Mouse (Mus musculus) kidney, postnatal 10 days (tissue): Measurements from ENCODE around the gene Ppp2r2c.

Experiments
- DNase-seq: peaks from one replicate; pipeline ENCODE4 v3.0.0; 2021; ENCODE audit warnings: mixed read lengths

Ppp2r2c gene

GRCm38 (mm10) chr5:36875956-36876355 lies 7.6 kb downstream of the Ppp2r2c start:
- no peak for DNase-seq

DNA sequence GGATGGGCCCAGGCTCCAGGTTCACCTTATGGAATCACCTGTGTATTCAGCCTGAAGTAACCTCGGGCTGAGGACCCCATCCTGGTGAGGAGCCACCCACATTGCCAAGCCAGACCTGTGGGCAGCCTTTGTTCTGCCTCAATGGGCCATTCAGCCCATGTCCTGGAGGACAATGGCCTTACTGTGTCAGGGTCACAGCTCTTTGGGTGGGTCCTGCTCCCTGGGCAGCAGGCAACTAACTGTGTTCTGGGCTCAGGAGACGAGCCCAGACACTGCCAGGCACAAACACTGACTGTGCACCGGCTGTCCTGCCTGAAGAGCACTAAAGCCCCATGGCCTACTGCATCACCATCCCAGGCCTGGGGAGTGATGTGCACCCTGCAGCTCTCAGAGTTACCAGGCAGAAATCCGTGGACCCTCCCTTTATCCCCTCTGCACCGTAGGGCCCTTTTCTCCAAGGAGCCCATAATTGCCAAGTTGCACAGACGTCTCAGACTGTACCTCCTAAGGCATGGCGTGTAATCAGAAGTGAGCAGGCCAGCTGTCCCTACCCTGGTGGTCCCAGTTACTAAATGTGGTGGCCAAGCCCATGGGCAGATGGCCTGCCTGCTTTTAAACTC lies 8.6 kb downstream of the Ppp2r2c start:
- DNase-seq: no peak

- DNase-seq: no peak
Observed at GRCm38 (mm10) chr5:36877641-36878040, 9.3 kb downstream of the Ppp2r2c start.

DNA sequence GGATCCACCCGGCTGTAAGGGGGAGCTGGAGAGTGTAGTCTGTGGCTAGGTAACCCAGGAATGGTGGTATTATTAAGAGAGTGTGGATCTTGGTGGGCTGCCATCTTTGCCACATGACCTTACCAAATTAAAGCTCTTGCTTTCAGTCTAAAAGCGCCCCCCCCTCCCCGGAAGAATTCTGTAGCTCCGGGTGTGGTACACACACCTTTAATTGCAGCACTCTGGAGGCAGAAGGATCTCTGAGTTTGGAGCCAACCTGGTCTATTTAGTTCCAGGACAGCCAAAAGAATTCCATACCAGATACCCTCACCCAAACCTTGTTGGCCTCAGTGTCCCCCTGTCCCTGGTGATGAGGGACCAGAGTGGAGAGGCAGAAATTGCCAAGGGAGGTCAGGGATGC lies 10.5 kb downstream of the Ppp2r2c start:
- no peak for DNase-seq

GRCm38 (mm10) chr5:36880622-36881021 lies 12.3 kb downstream of the Ppp2r2c start:
- no peak for DNase-seq

DNA sequence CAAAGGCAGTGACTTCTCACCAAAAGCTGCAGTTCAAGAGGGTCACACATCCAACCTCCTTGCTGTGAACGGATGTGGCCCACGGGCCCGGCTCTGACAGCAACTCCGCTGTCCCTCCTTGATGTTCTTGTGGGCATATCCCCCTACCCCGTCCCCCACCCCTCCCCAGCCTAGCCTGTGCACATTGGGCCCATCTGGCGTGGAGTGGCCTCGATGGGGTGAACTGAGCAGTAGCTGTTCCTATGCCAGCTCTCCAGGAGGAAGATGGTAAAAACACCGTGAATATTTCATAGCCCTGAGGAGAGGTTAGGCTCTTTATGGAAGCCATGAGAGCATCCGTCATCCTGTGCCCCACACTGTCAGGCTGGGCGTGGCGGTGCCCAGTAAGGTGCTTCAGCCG lies 15.2 kb downstream of the Ppp2r2c start:
- no peak for DNase-seq

GRCm38 (mm10) chr5:36885067-36885466 lies 16.8 kb downstream of the Ppp2r2c start:
- no peak for DNase-seq

- DNase-seq: no peak
Observed at GRCm38 (mm10) chr5:36885595-36885994, 17.3 kb downstream of the Ppp2r2c start.

DNA sequence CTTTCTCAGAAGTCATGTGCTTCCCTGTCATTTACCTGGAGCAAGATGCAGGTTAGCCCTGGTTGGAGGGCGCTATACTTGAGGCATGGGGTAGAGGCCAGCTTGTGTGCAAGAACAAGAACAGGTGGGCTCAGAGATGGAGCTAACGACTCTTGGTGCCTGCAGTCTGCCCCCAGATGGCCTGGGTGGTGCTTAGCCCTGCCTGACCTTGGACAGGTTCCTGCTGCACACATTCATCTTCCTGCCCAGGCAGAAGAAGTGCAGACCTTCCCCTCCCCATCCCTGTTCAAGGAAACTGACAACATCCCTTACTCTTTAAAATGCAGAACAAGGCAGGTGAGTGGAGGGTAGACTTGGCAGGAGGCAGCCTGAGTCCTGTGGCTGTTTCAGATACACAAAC lies 18.0 kb downstream of the Ppp2r2c start:
- no peak for DNase-seq

GRCm38 (mm10) chr5:36886852-36887283 lies 18.6 kb downstream of the Ppp2r2c start:
- no peak for DNase-seq

GRCm38 (mm10) chr5:36887299-36887988 lies 19.1 kb downstream of the Ppp2r2c start:
- DNase-seq: no peak

DNA sequence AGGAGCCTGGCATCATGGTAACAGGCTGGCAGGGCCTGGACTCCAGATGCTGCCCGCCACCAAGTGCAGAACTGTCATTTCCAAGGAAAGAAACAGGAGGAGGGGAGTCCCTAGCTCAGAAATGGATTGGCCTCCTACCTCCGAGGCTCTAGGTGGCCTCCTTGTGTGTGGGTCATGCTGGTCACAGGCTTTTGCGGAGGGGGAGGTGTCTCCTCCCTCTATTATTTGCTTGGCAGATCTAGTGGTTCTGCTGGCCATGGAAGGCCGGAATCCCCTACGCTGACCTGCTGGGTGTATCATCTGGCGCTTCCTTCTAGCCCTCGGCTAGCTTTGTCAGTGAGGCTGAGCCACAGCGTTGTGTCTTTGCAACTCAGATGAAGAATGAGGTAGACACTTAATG lies 20.2 kb downstream of the Ppp2r2c start:
- DNase-seq: no peak

DNA sequence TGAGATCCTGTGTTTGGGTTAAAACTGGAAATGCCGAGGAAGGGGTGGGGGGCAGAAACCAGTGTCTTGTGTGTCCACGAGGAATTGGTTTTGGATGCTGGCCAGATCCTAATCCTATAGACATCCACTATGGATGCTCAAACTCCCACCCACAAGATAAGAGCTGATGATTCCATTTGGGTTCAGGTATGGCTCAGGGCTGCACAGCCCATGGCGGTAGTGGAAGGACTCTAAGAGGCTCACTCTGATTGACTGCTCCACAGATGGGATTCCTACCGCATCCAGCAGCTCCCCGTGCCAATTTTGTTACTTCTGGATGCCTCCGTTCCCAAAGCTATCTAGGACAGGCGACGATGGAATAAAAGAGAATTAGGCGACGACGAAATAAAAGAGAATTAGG lies 20.6 kb downstream of the Ppp2r2c start:
- DNase-seq: no peak

- no peak for DNase-seq
Observed at GRCm38 (mm10) chr5:36889380-36889886, 21.1 kb downstream of the Ppp2r2c start.

DNA sequence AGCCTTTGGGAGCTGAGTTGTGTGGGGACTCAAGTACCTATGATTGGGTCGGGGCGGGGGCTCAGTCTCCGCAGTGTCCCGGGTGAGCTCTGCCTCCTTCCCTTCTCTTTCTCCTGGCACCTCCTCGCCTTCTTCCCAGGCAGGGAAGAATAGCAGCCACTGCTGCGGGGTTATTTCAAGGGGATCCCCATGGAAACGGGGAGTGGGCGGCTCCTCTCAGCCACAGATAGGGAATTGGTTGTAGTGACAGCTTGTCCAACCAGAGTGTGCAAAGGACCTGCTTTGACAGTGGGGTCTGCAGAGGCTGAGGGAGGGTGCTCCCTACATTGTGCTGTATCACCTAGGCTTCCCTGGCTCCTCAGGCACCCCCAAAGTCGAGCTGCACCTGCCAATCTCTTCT lies 22.5 kb downstream of the Ppp2r2c start:
- DNase-seq: no peak

GRCm38 (mm10) chr5:36891793-36892470 lies 23.6 kb downstream of the Ppp2r2c start:
- DNase-seq: no peak

- DNase-seq: no peak
Observed at GRCm38 (mm10) chr5:36893263-36893662, 24.9 kb downstream of the Ppp2r2c start.

DNA sequence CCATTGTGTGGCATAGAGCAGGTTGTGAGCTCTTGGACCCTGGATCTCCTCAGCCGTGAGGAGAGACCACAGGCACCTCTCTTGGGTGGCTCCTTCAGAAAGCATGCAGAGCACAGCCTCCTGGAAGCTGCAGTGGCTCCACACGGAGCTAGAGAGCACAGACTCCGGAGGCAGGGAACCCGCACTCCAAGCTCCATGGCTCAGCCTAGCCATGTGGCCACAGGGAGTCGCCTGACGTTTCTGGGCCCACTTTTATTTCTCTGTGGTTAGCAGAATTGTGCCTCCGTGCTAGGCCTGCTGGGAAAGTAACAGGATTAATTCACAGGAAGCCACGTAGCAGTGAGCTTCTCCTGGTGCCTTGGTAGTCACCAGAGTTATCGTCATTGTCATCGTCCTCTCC lies 25.8 kb downstream of the Ppp2r2c start:
- DNase-seq: no peak

DNA sequence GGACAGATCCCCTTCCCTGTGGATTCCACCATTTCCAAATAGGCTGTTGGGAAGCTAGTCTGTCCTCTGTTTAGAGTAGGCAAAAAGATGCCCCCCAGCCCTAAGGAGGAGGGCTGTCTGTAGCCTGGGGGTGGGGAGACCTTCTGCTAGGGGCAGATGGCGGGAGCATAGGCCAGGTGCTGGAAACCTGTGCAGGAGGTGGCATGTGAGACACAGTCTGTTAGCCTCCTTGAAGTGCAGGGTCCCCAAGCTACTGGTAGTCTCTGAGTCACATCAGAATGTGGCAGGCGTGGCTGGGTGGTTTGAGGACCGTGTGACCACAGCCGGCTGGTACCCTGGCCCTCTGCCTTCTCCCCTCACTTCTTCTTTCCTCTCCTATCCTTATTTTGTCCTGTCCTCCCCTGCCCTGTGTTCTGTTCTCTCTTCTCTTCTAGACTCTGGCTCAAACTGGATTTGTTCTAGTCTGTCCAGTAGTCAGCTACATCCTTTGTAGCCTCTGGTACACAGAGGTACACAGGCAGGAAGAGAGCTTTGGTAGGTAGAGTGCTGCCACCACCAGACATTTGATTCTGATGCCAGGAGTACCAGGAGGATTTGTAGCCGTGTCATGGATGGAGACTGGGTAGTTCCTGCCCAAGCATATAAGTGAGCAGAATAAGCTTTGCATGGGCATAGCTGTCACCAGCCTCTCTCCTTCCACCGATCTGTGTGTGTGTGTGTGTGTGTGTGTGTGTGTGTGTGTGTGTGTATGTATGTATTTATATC lies 26.5 kb downstream of the Ppp2r2c start:
- no peak for DNase-seq

GRCm38 (mm10) chr5:36895621-36896573 lies 27.6 kb downstream of the Ppp2r2c start:
- DNase-seq: peak; percentile 24

GRCm38 (mm10) chr5:36897999-36898398 lies 29.7 kb downstream of the Ppp2r2c start:
- DNase-seq: no peak
